Comparison of ENCODE assay signal across 10 mouse cellular contexts in the genomic region with DNA sequence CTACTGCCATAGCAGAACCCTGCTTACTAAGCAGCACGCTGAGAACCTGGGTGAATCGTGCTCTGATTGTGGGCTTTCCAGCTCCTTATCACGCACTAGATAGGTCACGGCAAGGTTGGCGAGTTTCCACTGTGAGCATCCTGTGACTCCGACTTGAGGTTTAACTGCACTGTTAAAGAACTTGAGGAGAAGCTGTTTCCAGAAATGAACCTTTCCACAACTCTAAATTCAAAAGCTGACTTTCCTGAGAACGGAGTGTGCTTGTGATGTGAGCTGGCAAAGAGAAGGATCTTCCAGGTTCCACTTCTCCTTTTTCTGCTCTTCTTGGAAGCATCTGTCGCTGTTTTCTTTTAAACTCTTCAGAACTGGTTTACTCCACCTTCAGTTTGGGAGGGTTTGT.
"Had no signal": no experiment of that assay in that cellular context is flagged by ENCODE, and none has a peak within 500 bp of the region (broad histone marks: within the 10 kb centered on the region; RNA-seq: fewer than 3 reads in every experiment).

No protein-coding gene starts in this region.

- DNase-seq: retina, postnatal 1 day; right cerebral cortex, postnatal 14 days; right cerebral cortex, postnatal 4 days; spleen, adult 18-20 months; thymus, adult 18-20 months; thymus, adult 2 months; thymus, postnatal 14 days; thymus, postnatal 25 days; thymus, postnatal 36 days; thymus, postnatal 4 days had no signal
